Mouse (Mus musculus) kidney, embryonic 16.5 days (tissue): Measurements from ENCODE around the gene Supt6. TPM values are rescaled to one million over a fixed set of nuclear protein-coding genes. Genes with fewer than 3 reads are reported as not detected.

Experiments
- ATAC-seq: fragments of 200-750 bp; cut with Nextera tagmentation; 2 replicates; pipeline ENCODE4 v1.8.0; 2017; ENCODE audit warnings: moderate TSS enrichment; ENCODE audit not compliant: low FRiP score, low TSS enrichment
- H3K27ac ChIP-seq: fragments of 300-500 bp; sonication (generic); 2 replicates; pipeline ENCODE4 v1.5.1; 2014; ENCODE audit warnings: low read length
- H3K27me3 ChIP-seq: fragments of 300-500 bp; sonication (generic); 2 replicates; pipeline ENCODE4 v1.6.1; 2014; ENCODE audit warnings: low read length, control low read depth, mixed read lengths; ENCODE audit not compliant: insufficient read depth
- H3K36me3 ChIP-seq: fragments of 300-500 bp; sonication (generic); 2 replicates; pipeline ENCODE4 v1.6.1; 2014; ENCODE audit warnings: low read length, control low read depth, mixed read lengths; ENCODE audit not compliant: insufficient read depth
- H3K4me1 ChIP-seq: fragments of 300-500 bp; sonication (generic); 2 replicates; pipeline ENCODE4 v1.6.1; 2014; ENCODE audit warnings: low read length, control low read depth, mixed read lengths; ENCODE audit not compliant: insufficient read depth
- H3K4me2 ChIP-seq: fragments of 300-500 bp; sonication (generic); replicated peaks from 2 replicates; pipeline ENCODE4 v1.6.1; 2014; ENCODE audit warnings: low read depth, low read length
- H3K4me3 ChIP-seq: fragments of 300-500 bp; sonication (generic); 2 replicates; pipeline ENCODE4 v1.5.1; 2014; ENCODE audit warnings: mild to moderate bottlenecking, low read length
- H3K9ac ChIP-seq: fragments of 300-500 bp; sonication (generic); replicated peaks from 2 replicates; pipeline ENCODE4 v1.6.1; 2014; ENCODE audit warnings: low read length
- H3K9me3 ChIP-seq: fragments of 300-500 bp; sonication (generic); 2 replicates; pipeline ENCODE4 v1.6.1; 2016; ENCODE audit warnings: low read length, control low read depth
- WGBS: fragments of 180-500 bp; shearing (Covaris S2); extraction: QIAGEN DNeasy Blood & Tissue Kit; methylation state at CpG from one replicate; pipeline ENCODE4 v1.1.7; 2014; 5-methylcytosine and 5-hydroxymethylcytosine counted together
- polyA plus RNA-seq: library from polyadenylated mRNA; unstranded; fragments of >200 nt; fragmentation: Nextera tagmentation; extraction: Ambion mirVana; gene quantifications from 2 replicates; pipeline ENCODE4 v1.2.1, GENCODE M21; 2015

The Supt6 gene
- polyA plus RNA-seq, 1 experiment from 2014 or later: 31.5 TPM

- Histone ChIP-seq H3K36me3 (peaks cover 39% of the 10 kb centered on the region), H3K4me3 (peak overlapping the region; percentile 88), H3K27ac (no peak overlapping the region), H3K9me3 (no peaks in the 10 kb centered on the region), H3K4me2 (peak overlapping the region; percentile 72), H3K9ac (peak overlapping the region; percentile 41), H3K4me1 (peaks cover 15% of the 10 kb centered on the region), H3K27me3 (peaks cover 7% of the 10 kb centered on the region; the same call in 1 of the 2 replicates)
- WGBS: 3% methylated on average over 8 of the region's 8 CpGs
- no peak for ATAC-seq
Measured at GRCm38 (mm10) chr11:78262550-78262949, 16.8 kb upstream of the Supt6 start.

DNA sequence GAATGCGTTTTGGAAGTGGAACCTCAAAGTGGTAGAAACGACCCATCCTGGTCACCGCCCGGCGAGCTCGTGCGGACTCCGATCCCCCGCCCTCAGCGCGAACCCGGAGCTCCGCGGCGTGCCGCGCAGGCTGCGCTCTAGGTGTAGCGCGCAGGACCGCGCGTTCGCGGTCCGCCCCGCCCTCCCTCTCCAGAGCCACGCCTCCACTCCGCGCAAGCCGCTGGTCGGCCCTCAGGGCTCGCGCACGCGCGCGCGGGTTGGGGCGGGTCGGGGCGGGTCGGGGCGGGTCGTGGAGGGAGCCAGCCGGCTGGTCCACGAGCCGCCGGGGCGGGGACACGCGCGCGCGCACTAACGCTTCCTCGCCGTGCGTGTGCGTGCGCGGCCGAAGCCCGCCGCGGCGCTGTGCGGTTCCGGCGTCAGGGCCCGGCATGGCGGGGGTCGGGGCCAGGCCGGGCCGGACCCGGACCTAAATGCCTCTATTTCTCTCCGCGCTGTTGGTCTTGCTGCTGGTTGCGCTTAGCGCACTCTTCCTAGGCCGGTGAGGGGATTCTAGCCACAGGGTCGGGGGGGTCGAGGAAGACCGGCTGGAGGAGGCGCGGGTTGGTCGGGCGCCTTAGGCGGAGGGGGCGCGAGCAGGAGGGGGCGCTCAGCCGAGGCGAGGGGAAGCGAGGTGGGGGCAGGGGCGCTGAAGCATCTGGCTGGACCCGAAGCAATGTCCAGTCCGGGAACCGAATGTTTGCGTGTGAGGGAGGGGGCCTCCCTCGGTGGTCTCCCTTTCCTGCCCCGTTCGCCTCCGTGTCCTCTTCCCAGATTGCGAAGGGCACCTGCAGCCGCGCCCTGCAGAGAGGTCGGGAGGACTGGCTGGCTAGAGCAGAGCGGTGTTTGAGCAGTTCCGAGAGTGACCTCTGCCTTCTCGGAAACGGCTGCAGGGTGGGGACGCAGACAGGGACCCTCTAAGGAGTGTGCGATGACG is 15.9 kb upstream of the Supt6 start, which contains the start of gene 2610507B11Rik:
Gene 2610507B11Rik, plus strand, starts transcription at position 373 of the 973 bp plus-strand sequence.
- peaks cover 7% of the 10 kb centered on the region; the same call in 1 of the 2 replicates for H3K27me3 ChIP-seq
- under 1% methylated on average over 97 of the region's 115 CpGs for WGBS
- H3K4me2 ChIP-seq: peak within 1 kb of the TSS; percentile 72
- no peaks in the 10 kb centered on the region for H3K9me3 ChIP-seq
- H3K4me1 ChIP-seq: peaks cover 15% of the 10 kb centered on the region
- peak within 1 kb of the TSS; percentile 86 for H3K9ac ChIP-seq
- ATAC-seq: peak; percentile 97
- peak within 1 kb of the TSS; percentile 92 for H3K27ac ChIP-seq
- peak within 1 kb of the TSS; percentile 88 for H3K4me3 ChIP-seq
- H3K36me3 ChIP-seq: peaks cover 32% of the 10 kb centered on the region

DNA sequence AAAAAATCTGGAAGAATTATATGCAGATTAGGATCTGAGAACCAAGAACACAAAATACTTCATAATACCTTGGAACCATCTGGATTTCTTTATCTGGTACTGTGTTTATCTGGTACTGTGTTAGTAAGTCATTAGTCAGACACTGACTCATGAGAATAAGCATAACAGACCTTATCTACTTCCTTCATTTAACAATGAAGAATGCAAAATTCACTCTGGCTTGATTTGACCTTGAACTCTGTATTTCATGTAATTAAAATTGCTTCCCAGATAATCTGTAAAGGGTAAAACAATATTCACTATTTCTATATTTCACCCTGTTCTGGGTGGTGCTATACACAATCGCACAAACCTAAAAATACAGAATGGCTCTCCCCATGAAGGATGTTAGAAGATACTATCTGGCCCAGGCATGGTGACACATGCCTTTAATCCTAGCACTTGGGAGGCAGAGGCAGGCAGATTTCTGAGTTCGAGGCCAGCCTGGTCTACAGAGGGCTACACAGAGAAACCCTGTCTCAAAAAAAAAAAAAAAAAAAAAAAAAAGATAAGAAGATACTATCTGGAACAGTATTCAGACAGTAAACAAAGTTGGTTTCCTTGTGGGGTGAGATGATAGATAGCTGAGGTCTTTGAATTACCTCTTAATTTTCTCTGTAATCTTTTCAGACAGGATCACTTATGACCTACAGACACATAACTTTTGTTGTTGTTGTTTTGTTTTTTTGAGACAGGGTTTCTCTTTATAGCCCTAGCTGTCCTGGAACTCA is 14.9 kb upstream of the Supt6 start:
- Histone ChIP-seq H3K9me3 (no peaks in the 10 kb centered on the region), H3K4me3 (peak overlapping the region; percentile 88), H3K27ac (no peak overlapping the region), H3K4me1 (peaks cover 15% of the 10 kb centered on the region), H3K9ac (no peak overlapping the region), H3K36me3 (peaks cover 25% of the 10 kb centered on the region), H3K4me2 (peak overlapping the region; percentile 72), H3K27me3 (peaks cover 7% of the 10 kb centered on the region; the same call in 1 of the 2 replicates)
- ATAC-seq: no peak
- WGBS: 94% methylated on average over 2 of the region's 2 CpGs

- WGBS: 88% methylated on average over 1 of the region's 1 CpGs
- Histone ChIP-seq H3K4me1 (no peaks in the 10 kb centered on the region), H3K27me3 (peaks cover 7% of the 10 kb centered on the region; the same call in 1 of the 2 replicates), H3K9ac (no peak overlapping the region), H3K4me3 (no peak overlapping the region), H3K9me3 (no peaks in the 10 kb centered on the region), H3K36me3 (peaks cover 20% of the 10 kb centered on the region), H3K27ac (no peak overlapping the region), H3K4me2 (no peak overlapping the region)
- ATAC-seq: no peak
Measured at GRCm38 (mm10) chr11:78256618-78257017, 10.8 kb upstream of the Supt6 start.

GRCm38 (mm10) chr11:78247727-78248140 is 1.9 kb upstream of the Supt6 start:
- Histone ChIP-seq H3K27me3 (no peaks in the 10 kb centered on the region), H3K9ac (no peak overlapping the region), H3K4me2 (no peak overlapping the region), H3K4me3 (no peak overlapping the region; the same call in 1 of the 2 replicates), H3K36me3 (peaks cover 10% of the 10 kb centered on the region), H3K27ac (no peak overlapping the region), H3K9me3 (no peaks in the 10 kb centered on the region), H3K4me1 (peaks cover 22% of the 10 kb centered on the region)
- 67% methylated on average over 4 of the region's 4 CpGs for WGBS
- ATAC-seq: no peak

- no peak for ATAC-seq
- H3K9me3 ChIP-seq: no peaks in the 10 kb centered on the region
- 0 out of 2 replicates have a peak overlapping the region, but pooled peaks have one; percentile 45 for H3K9ac ChIP-seq
- H3K4me1 ChIP-seq: peaks cover 22% of the 10 kb centered on the region
- H3K4me2 ChIP-seq: peak overlapping the region; percentile 76
- 37% methylated on average over 3 of the region's 3 CpGs for WGBS
- H3K4me3 ChIP-seq: peak overlapping the region; percentile 75
- no peaks in the 10 kb centered on the region for H3K27me3 ChIP-seq
- peaks cover 4% of the 10 kb centered on the region for H3K36me3 ChIP-seq
- no peak overlapping the region for H3K27ac ChIP-seq
Measured at GRCm38 (mm10) chr11:78247012-78247348, 1.2 kb upstream of the Supt6 start.

- Histone ChIP-seq H3K36me3 (peaks cover 4% of the 10 kb centered on the region), H3K4me3 (peak overlapping the region; percentile 75), H3K4me1 (peaks cover 22% of the 10 kb centered on the region), H3K27me3 (no peaks in the 10 kb centered on the region), H3K9me3 (no peaks in the 10 kb centered on the region), H3K4me2 (peak overlapping the region; percentile 76), H3K27ac (peak overlapping the region; percentile 97), H3K9ac (peak overlapping the region; percentile 88; the same call in 1 of the 2 replicates)
- ATAC-seq: no peak
- WGBS: 24% methylated on average over 7 of the region's 7 CpGs
Measured at GRCm38 (mm10) chr11:78246318-78247011, 678 bp upstream of the Supt6 start.

DNA sequence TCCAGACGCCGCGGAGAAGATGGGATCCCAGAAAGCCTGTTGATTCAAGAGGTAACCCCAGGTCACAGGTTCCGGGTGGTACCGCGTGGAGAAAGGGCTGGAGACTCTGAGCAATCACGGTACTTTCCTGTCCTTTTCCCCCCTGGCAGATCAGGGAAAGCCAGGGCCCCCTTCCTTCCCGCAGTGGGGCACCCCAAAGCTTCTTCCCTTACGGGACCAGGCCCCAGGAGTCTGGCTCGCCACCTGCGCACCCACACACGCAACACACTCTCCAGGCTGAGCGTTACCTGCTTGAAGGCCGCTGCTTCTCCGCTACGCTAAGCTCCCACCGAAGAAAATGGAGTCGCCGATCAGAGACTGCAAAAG is 543 bp downstream of the Supt6 start:
- Histone ChIP-seq H3K9me3 (no peaks in the 10 kb centered on the region), H3K27me3 (no peaks in the 10 kb centered on the region), H3K4me3 (peak overlapping the region; percentile 75), H3K9ac (peak overlapping the region; percentile 88), H3K4me2 (peak overlapping the region; percentile 76), H3K27ac (peak overlapping the region; percentile 97), H3K36me3 (peaks cover 5% of the 10 kb centered on the region; the same call in 1 of the 2 replicates), H3K4me1 (peaks cover 22% of the 10 kb centered on the region)
- ATAC-seq: no peak; the same call in 1 of the 2 replicates
- WGBS: under 1% methylated on average over 19 of the region's 19 CpGs

DNA sequence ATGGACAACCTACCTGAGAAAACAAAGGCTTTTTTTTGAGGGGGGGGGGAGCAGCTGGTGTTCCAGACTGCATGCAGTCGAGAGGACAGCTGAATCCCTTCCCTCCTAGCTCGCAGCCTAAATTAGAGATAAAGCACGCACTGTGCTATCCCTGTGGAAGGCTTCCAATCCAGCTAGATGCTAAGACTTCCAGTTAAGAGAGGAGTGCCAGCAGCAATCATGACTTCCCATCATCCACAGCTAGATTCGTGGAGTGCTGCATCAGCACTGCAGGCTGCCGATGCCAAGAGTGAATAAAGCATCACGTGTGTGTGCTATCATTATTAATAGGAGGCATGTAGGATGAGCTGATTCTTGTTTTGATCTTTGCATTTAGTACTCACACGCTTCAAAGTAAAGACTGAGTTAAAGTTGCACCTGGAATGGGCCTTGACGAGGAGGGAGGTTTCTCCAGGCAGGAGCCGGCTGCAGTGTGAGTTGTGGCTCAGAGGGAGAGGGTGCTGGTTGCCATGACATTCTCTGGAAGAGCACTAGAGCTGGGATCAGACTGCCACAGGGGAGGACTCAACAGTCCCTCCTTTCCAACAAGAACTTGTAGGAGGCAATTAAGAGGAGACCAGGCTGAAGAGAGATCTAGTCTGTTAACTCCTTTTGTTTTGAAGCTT is 5.5 kb downstream of the Supt6 start:
- 91% methylated on average over 9 of the region's 9 CpGs for WGBS
- Histone ChIP-seq H3K36me3 (peaks cover 16% of the 10 kb centered on the region), H3K27me3 (no peaks in the 10 kb centered on the region), H3K4me3 (no peak overlapping the region), H3K9ac (no peak overlapping the region), H3K4me1 (peaks cover 9% of the 10 kb centered on the region), H3K9me3 (no peaks in the 10 kb centered on the region), H3K27ac (no peak overlapping the region), H3K4me2 (no peak overlapping the region)
- no peak for ATAC-seq
